Mouse (Mus musculus): Measurements from ENCODE around the gene Ifrd2.
A peak's percentile ranks its signal among the peaks of the same experiment; 100 is the strongest.

DNA sequence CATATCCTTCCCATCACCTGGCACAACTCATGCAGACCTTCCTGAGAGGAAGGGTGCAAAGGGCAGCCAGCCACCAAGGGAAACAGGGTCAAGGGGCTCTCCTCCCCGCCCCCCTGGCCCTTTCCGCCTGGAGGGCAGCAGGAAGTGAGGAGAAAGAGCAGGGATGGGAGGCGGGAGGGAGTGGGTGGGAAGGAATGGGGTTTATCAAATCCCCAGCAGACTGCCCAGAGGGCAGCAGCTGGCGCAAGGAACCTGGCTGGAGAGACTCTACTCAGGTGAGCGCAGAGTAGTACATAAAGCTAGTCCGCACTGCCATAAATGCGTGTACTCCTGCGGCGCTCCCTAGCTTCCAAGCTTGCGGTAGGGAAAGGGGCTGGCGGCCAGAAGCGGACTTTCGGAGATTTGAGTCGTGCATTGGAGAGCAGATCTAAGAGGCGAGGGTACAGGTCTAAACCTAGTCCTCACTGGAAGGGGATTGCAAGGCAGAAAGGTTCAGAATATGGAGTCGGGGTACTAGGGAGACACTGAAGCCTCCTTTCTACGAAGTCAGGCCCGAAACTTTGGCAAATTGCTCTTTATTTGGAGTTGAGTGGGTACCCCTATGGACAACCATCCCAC lies 19.6 kb upstream of the Ifrd2 start, which contains the start of gene Hyal2:
- TF ChIP-seq CTCF (IDR thresholded peaks at IDR 0.05; ENCODE audit: low read depth, low read length) (no peak), POLR2A (IDR thresholded peaks at IDR 0.05; ENCODE audit: extremely low read depth, insufficient read depth, low read length) (peak; percentile 69)

Data from liver, adult 2 months (tissue).